Mouse (Mus musculus): Measurements from ENCODE around the gene Rims3. TPM values are rescaled to one million over a fixed set of nuclear protein-coding genes. Genes with fewer than 3 reads are reported as not detected.

The Rims3 gene
- under 1 TPM in 1 of 2 experiments, not detected in 1; 0.05 TPM for total RNA-seq (2021)
- long read RNA-seq, experiment 1 = 0 reads
- long read RNA-seq, experiment 2 = 0 reads

- DNase-seq (ENCODE audit: low spot score) = peak; percentile 8
Measured at GRCm38 (mm10) chr4:120854588-120855319, at the start of gene Rims3. Gene Rims3 (plus strand): TSS chr4:120854816.

GRCm38 (mm10) chr4:120805816-120806215 lies 48.8 kb upstream of the Rims3 start:
- DNase-seq (ENCODE audit: low spot score) = no peak

- no peak for DNase-seq (ENCODE audit: low spot score)
Measured at GRCm38 (mm10) chr4:120813762-120814161, 40.9 kb upstream of the Rims3 start.

- DNase-seq (ENCODE audit: low spot score) = no peak
Measured at GRCm38 (mm10) chr4:120814171-120814570, 40.4 kb upstream of the Rims3 start.

GRCm38 (mm10) chr4:120815163-120815562 lies 39.5 kb upstream of the Rims3 start:
- DNase-seq (ENCODE audit: low spot score) = no peak

- DNase-seq (ENCODE audit: low spot score) = peak; percentile 88
Measured at GRCm38 (mm10) chr4:120815622-120816334, 38.8 kb upstream of the Rims3 start.

GRCm38 (mm10) chr4:120817002-120817774 lies 37.4 kb upstream of the Rims3 start:
- DNase-seq (ENCODE audit: low spot score) = no peak

- no peak for DNase-seq (ENCODE audit: low spot score)
Measured at GRCm38 (mm10) chr4:120817951-120818350, 36.7 kb upstream of the Rims3 start.

- no peak for DNase-seq (ENCODE audit: low spot score)
Measured at GRCm38 (mm10) chr4:120819296-120819695, 35.3 kb upstream of the Rims3 start.

GRCm38 (mm10) chr4:120819871-120820270 lies 34.7 kb upstream of the Rims3 start:
- DNase-seq (ENCODE audit: low spot score) = no peak

- no peak for DNase-seq (ENCODE audit: low spot score)
Measured at GRCm38 (mm10) chr4:120822191-120822911, 32.3 kb upstream of the Rims3 start.

GRCm38 (mm10) chr4:120825100-120825553 lies 29.5 kb upstream of the Rims3 start:
- peak; percentile 95 for DNase-seq (ENCODE audit: low spot score)

GRCm38 (mm10) chr4:120825577-120826326 lies 28.9 kb upstream of the Rims3 start:
- peak; percentile 97 for DNase-seq (ENCODE audit: low spot score)

- DNase-seq (ENCODE audit: low spot score) = no peak
Measured at GRCm38 (mm10) chr4:120826418-120826817, 28.2 kb upstream of the Rims3 start.

- no peak for DNase-seq (ENCODE audit: low spot score)
Measured at GRCm38 (mm10) chr4:120830767-120831166, 23.8 kb upstream of the Rims3 start.

GRCm38 (mm10) chr4:120831472-120831871 lies 23.1 kb upstream of the Rims3 start, which contains the start of gene Nfyc:
Gene Nfyc (minus strand): TSS chr4:120831572.
- DNase-seq (ENCODE audit: low spot score) = no peak

GRCm38 (mm10) chr4:120841342-120841741 lies 13.3 kb upstream of the Rims3 start:
- DNase-seq (ENCODE audit: low spot score) = no peak

- DNase-seq (ENCODE audit: low spot score) = no peak
Measured at GRCm38 (mm10) chr4:120844423-120845082, 10.1 kb upstream of the Rims3 start.

- no peak for DNase-seq (ENCODE audit: low spot score)
Measured at GRCm38 (mm10) chr4:120845098-120845497, 9.5 kb upstream of the Rims3 start.

GRCm38 (mm10) chr4:120848909-120849308 lies 5.7 kb upstream of the Rims3 start:
- DNase-seq (ENCODE audit: low spot score) = no peak
